Mouse (Mus musculus): ENCODE results near the gene Cacng8.

GRCm38 (mm10) chr7:3463306-3463705, 72.8 kb downstream of the Cacng8 start:
- TF ChIP-seq EP300 (IDR thresholded peaks at IDR 0.05; ENCODE audit: low read depth in 1 of 2, low read length in 2 of 2) (no peak), TAL1 (IDR thresholded peaks at IDR 0.05; ENCODE audit: low read length) (no peak), ZC3H11A (IDR thresholded peaks at IDR 0.05; ENCODE audit: low read depth, low read length) (no peak)

Data from MEL (cell line).